Mouse (Mus musculus) embryonic stem cell, embryonic (primary cell): ENCODE results near the gene Npw.

Experiments used
- CTCF ChIA-PET, 4 experiments: fragments of 300-600 bp in 2 of 4; fragments of 350-600 bp in 2 of 4; sonication (Branson Sonifier 250); formaldehyde crosslinking; loops; one replicate each; lab custom pipeline; 2022; ENCODE audit warnings: inconsistent platforms in 2 of 4; lab: Charles Lee
- POLR2A ChIA-PET, 4 experiments: fragments of 300-600 bp in 2 of 4; fragments of 350-600 bp in 2 of 4; sonication (Branson Sonifier 250); formaldehyde crosslinking; loops; one replicate each; lab custom pipeline; 2022; ENCODE audit warnings: antibody characterized with exemption in 4 of 4, inconsistent platforms in 1 of 4; lab: Charles Lee

The Npw gene

DNA sequence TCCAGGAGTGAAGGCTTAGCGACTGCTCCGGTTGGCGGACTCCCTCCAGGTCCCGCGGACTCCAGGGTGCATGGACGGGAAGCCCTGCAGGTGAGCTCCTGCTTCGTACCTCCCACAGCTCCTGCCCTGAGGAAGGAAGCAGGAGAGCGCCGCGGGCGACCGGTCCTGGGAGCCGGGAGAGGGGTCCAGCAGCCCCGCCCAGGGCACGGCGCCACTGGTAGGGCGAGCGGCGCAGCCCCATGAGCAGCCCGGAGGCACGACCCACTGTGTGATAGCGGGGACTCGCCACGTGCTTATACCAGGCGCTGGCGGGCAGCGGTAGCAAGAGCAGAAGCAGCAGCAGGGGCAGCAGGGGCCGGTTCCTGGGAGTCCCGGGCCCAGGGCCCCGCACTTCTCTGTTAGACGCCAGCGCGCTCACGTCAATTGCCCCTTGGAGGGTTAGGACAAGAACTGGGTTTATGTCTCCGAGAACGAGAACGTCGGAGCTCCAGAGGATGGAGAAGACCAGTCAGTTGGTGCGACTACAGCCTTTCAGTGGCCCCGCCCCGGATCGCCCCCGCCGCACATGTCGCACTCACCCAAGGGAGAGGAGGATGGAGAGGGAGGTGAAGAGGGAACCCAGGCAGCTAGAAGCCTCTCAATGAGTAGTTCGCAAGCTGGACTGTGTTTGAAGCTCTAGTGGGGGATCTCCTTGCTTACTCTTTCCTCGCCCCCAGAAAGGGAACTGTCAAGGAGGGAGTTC, at the start of gene Npw:
Npw (minus strand) TSS at position 441 of the 742 bp plus-strand sequence.
- ChIA-PET POLR2A (interaction anchor here (0.6 to 3.9 kb wide), 35 partner anchors 9 to 244 kb away, joined by 3 to 41 read pairs (median 6); partner anchors contain the start of genes Nthl1 (in 3 of the 4), Traf7 (in 3 of the 4), Tsc2 (in 3 of the 4) and Zfp598 (in 3 of the 4)), CTCF (interaction anchor here in 3 of 4 experiments (0.6 to 3.8 kb wide), 7 partner anchors 8 to 64 kb away, joined by 3 to 21 read pairs (median 3); partner anchors contain the start of genes Slc9a3r2 (in 1 of the 3), Tbl3 (in 1 of the 3) and Zfp598 (in 1 of the 3))

DNA sequence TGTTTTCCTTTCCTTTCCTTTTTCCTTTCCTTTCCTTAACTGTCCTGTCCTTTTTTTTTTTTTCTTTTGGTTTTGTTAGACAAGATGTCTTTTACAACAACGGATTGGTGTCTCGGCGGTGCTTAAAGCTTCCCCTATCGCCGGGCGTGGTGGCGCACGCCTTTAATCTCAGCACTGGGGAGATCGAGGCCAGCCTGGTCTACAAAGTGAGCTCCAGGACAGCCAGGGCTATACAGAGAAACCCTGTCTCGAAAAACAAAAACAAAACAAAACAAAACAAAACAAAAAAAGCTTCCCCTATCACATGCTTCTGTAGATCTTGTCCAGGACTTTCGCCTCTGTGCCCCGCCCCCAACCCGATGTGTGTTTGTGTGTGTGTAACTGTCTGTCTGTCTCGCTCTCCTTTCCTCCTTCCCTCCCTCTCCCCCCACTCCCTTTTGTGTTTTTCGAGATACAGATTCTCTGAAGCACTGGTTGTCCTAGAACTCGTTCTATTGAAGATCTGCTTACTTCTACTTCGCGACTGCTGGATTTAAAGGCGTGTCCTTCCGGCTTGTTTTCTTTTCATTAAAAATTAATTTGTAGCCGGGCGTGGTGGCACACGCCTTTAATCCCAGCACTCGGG, 49.7 kb upstream of the Npw start:
- POLR2A ChIA-PET: interaction anchor here (0.6 to 9.6 kb wide), 58 partner anchors 9 to 538 kb away, joined by 3 to 144 read pairs (median 5); partner anchors contain the start of genes Rnf151 (in 4 of the 4), Rps2 (in 4 of the 4), Ndufb10 (in 3 of the 4) and Syngr3 (in 3 of the 4)
- CTCF ChIA-PET: interaction anchor here in 3 of 4 experiments (0.6 to 1.7 kb wide), 11 partner anchors 9 to 246 kb away, joined by 3 to 6 read pairs (median 3); partner anchors contain the start of genes Zfp598 (in 2 of the 3), Mlst8 (in 1 of the 3), Ndufb10 (in 1 of the 3) and Noxo1 (in 1 of the 3)

DNA sequence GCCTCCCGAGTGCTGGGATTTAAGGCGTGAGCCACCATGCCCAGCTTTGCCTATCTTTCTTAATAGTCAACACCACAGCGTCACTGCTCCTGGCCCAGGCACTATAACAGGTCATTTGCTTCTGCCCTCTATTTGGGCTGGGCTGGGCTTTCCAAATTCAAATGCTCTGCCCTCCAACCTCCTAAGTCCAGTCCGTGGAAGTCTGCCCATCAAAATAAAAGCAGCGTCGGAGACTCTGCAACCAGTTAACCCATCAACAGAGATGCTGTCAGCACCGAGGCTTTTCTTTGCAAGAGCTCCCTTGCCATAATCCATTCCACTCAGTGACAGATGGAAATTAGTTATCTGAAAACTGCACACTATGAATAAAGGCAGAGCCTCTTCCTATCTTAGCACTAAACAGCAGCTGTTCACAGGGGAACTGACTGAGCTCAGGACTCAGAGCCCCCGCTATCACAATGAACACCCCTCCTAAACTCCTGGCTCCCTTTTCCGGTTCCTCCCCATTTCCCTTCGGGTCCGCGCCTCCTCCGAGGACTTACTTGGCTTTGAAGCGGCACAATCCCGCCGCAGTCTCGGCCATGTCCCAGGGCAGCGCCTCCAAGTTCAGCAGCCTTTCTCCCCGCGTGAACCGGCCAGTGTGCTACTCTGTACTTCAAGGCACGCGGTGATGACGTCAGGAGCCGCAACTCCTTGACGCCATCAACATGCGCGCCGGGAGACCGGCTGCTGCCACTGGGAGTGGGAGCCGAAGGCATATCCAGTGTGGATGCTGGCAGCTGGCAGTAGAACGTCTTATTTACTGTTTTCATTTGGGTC, 48.9 kb upstream of the Npw start, which contains the start of gene Tbl3:
Tbl3 (minus strand) TSS at position 679 of the 819 bp plus-strand sequence.
- ChIA-PET POLR2A (interaction anchor here (0.6 to 9.6 kb wide), 57 partner anchors 9 to 292 kb away, joined by 3 to 144 read pairs (median 5); partner anchors contain the start of genes Rnf151 (in 4 of the 4), Rps2 (in 4 of the 4), Ndufb10 (in 3 of the 4) and Syngr3 (in 3 of the 4)), CTCF (interaction anchor here in 2 of 4 experiments (0.7 to 1.7 kb wide), 10 partner anchors 9 to 228 kb away, joined by 3 to 6 read pairs (median 3); partner anchors contain the start of genes Zfp598 (in 2 of the 2), Mlst8 (in 1 of the 2), Ndufb10 (in 1 of the 2) and Noxo1 (in 1 of the 2))

DNA sequence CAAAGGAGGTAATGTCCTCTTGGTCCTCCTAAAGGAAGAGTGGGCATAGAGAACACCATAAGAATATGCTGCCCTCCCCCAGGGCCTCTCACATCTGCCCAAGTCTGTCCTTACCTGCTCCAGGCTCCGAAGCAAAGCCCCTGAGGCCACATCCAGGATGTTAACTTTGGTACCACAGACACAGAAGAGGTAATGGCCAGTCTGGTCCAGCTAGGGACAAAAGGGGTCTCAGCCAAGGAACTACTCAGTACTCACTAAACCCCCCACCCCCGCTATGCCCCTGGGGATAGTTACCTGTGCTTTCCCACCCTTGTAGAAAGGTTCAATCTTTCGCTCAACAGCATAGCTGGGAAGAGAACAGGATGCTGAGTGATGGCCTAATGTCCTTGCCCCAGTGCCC, 47.6 kb upstream of the Npw start:
- CTCF ChIA-PET: no interaction called here
- POLR2A ChIA-PET: interaction anchor here in 3 of 4 experiments (0.9 to 9.6 kb wide), 9 partner anchors 7 to 178 kb away, joined by 3 to 144 read pairs (median 4); partner anchors contain the start of genes Nthl1 (in 1 of the 3), Rnf151 (in 1 of the 3), Rps2 (in 1 of the 3) and Syngr3 (in 1 of the 3)

DNA sequence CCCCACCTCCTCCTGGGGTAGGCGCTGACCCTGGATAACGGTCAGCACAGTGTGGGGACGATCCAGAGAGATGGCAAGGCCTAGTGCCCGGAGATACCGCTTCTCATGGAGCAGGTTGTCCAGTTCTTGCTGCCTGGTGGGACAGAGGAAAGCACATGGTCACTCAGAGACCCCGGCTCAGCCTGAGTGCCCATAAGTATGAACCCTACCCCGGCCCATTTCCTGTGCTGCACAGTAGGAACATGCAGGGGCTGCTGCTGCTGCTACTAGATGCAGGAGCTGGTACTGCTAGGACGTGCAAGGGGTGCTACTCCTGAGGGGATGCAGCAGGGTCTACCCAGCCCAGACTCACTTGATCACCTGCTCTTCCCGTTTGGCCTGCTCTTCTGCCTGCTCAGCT, 43.0 kb upstream of the Npw start:
- ChIA-PET POLR2A (interaction anchor here in 3 of 4 experiments (1.5 to 9.6 kb wide), 5 partner anchors 16 to 173 kb away, joined by 4 to 144 read pairs (median 7); partner anchors contain the start of genes Rnf151 (in 2 of the 3), Rps2 (in 2 of the 3) and Traf7 (in 2 of the 3)), CTCF (no interaction called here)

DNA sequence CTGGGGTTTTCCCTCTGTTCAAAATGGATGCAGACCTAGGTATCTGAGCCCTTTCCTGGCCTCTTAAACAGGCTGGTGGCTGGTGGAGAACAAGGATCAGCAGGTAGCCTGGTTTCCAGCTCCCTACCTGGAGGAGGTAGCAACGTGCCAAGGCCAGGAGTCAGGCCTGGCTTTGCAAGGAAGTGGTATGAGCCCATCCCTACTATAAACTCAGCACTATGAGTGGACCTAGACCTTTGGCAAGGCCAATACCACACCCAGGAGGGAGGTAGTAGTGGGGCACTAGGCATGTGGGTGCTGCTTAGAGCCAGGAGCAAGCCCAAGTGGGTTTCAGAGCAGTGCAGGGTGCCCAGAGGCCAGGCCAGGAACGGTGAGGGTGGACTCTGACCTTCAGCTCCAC, 41.2 kb upstream of the Npw start:
- ChIA-PET CTCF (no interaction called here), POLR2A (interaction anchor here in 2 of 4 experiments (1.0 to 9.6 kb wide), 7 partner anchors 7 to 171 kb away, joined by 3 to 144 read pairs (median 6); partner anchors contain the start of genes Rnf151 (in 1 of the 2), Rps2 (in 1 of the 2), Tbl3 (in 1 of the 2) and Traf7 (in 1 of the 2))

DNA sequence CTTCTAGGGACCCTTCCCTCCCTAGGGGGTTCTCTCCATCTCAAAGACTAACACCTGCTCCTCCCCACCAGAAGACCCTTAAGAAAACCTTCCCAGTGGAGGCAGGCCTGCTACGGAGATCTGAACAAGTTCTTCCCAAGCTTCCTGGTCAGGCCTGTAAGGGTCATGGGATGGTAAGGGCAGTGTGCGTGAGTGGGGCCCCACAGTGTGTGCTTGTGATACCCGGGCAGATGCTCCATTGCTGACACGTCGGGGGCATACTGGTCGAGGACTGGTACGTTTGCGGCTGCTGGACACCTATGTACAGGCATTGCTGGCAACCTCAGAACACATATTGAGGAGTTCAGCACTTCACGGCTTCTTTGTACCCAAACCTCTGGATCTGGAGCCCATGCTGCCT, 40.5 kb upstream of the Npw start:
- ChIA-PET POLR2A (interaction anchor here (0.6 to 3.5 kb wide), 25 partner anchors 8 to 219 kb away, joined by 3 to 20 read pairs (median 4); partner anchors contain the start of genes Tbl3 (in 3 of the 4), Traf7 (in 2 of the 4), Mlst8 (in 1 of the 4) and Ndufb10 (in 1 of the 4)), CTCF (interaction anchor here in 3 of 4 experiments (0.6 to 1.6 kb wide), 4 partner anchors 9 to 94 kb away, joined by 3 to 5 read pairs (median 3); no protein-coding TSS in a partner anchor)

DNA sequence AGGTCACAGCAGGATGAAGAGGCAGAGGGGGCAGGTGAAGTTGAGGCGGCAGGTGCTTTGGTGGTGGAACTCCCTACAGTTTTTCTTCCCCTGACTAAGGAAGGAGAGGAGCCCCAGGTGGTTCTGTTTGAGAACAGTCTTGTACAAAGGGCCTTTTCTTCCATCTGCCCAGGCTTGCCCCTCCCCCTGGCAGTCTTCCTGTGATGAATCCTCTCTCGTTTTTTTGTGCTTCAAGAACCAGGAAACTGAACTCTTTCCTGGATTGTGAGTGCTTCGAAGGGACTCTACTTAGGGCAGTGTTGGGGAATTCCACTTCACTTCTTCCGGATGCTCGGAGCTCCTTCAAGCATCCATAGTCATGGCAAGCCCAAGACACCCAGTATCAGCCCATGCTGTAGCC, 39.7 kb upstream of the Npw start:
- CTCF ChIA-PET: interaction anchor here in 2 of 4 experiments (0.9 to 1.6 kb wide), 3 partner anchors 10 to 22 kb away, joined by 3 to 5 read pairs (median 3); no protein-coding TSS in a partner anchor
- POLR2A ChIA-PET: interaction anchor here (0.6 to 3.5 kb wide), 28 partner anchors 8 to 219 kb away, joined by 3 to 20 read pairs (median 4); partner anchors contain the start of genes Tbl3 (in 4 of the 4), Traf7 (in 2 of the 4), Zfp598 (in 2 of the 4) and Mlst8 (in 1 of the 4)

DNA sequence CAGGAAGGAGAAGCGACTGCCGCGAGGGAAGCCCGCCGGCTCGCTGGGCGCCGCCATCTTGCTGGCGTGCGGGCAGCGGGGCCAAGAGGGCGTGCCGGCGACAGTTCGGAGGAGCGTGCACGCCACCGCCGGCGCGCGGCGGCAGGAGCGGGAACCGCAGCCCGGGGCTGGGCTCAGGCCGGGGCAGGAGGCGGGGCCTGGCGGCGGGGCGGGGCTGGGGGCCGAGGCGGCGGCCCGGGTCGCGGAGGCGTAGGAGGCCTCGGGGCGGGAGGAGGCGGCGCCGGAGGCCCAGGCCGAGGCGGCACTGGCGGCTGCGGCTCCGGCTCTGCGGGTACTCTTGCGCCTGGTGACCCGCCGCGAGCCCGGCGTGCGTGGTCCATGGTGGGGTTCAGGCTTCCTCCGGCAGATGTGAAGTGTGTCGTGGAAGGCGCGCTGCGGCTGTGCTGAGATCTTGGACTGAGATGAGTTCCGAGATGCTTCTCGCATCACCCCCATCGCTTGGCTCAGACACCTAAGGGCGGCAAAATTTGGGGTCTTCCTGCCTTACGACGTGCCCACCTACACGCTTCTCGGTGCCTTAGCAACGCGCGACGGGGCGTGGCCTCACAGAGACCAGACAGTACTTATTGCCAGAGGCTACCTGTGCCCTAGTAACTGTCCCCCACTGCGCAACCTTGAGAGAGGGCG, 37.9 kb upstream of the Npw start, which contains the start of the genes Gfer and Noxo1:
Gfer (minus strand) TSS at position 146 of the 687 bp plus-strand sequence.
Noxo1 (plus strand) TSS at position 224 of the 687 bp plus-strand sequence.
- CTCF ChIA-PET: interaction anchor here in 1 of 4 experiments (0.6 to 1.1 kb wide), 2 partner anchors 12 to 15 kb away, joined by 3 read pairs; no protein-coding TSS in a partner anchor
- POLR2A ChIA-PET: interaction anchor here (0.5 to 3.5 kb wide), 23 partner anchors 10 to 246 kb away, joined by 3 to 20 read pairs (median 3); partner anchors contain the start of genes Tbl3 (in 3 of the 4), Eme2 (in 1 of the 4), Mapk8ip3 (in 1 of the 4) and Mrps34 (in 1 of the 4)

DNA sequence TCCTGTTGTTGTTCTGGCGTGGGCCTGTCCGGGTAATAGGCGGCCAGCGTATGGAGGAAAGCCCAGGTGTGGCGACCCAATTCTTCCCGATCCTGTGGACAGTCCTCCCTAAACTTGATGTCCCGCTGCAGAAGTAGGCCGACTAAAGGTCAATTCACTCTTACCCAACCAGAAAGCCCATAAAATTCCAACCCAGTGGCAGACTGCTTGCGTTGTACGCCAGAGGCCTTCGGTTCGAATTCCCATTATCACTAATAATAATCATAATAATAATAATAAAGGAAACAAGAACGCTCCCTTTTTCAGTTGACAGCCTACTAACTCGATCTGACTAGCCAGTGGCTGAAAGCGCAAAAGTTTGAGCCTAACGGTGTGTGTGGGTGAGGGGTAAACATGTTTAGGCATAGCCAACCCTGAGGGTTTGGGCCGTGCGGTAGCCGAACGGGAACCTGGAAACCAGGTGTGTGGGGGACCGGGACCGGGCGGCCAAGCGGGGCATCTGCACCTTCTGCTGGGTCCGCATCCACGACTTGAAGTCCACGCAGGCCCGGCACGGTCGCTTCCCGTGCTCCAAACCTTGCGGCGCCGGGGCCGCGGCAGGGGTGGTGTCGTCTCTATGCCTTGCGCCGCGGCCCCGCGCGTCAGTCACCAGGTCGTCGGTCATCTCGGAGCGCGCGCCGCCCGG, 37.2 kb upstream of the Npw start:
- CTCF ChIA-PET: interaction anchor here in 1 of 4 experiments (1.4 kb wide), 1 partner anchor 19 kb away, joined by 4 read pairs; no protein-coding TSS in a partner anchor
- POLR2A ChIA-PET: interaction anchor here in 2 of 4 experiments (0.7 to 1.9 kb wide), 18 partner anchors 9 to 217 kb away, joined by 3 to 9 read pairs (median 5); partner anchors contain the start of genes Traf7 (in 2 of the 2), Mlst8 (in 1 of the 2), Pkd1 (in 1 of the 2) and Rnf151 (in 1 of the 2)

DNA sequence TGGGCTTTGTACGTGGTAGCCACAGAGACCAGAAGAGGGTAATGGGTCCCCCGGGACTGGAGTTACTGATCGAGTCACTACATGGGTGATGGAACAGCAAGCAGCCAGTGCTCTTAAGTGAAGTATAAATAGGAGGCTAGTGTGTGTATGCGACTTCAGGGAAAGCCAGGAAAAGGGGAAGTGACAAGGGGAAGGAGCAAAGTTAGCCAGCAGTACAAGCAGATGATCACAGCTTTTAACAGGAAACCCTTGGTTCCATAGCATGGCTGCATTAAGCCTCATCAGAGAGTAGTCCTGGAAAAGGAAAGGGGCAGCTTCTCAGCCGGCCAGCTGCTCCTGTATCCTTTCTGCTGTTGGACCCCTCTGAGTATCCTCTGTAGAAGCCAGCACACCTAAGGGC, 34.1 kb upstream of the Npw start:
- POLR2A ChIA-PET: interaction anchor here in 3 of 4 experiments (1.0 to 5.4 kb wide), 14 partner anchors 14 to 165 kb away, joined by 3 to 50 read pairs (median 6); partner anchors contain the start of genes Traf7 (in 2 of the 3), Msrb1 (in 1 of the 3), Pkd1 (in 1 of the 3) and Rnf151 (in 1 of the 3)
- CTCF ChIA-PET: interaction anchor here in 1 of 4 experiments (0.5 kb wide), 1 partner anchor 25 kb away, joined by 3 read pairs; no protein-coding TSS in a partner anchor

DNA sequence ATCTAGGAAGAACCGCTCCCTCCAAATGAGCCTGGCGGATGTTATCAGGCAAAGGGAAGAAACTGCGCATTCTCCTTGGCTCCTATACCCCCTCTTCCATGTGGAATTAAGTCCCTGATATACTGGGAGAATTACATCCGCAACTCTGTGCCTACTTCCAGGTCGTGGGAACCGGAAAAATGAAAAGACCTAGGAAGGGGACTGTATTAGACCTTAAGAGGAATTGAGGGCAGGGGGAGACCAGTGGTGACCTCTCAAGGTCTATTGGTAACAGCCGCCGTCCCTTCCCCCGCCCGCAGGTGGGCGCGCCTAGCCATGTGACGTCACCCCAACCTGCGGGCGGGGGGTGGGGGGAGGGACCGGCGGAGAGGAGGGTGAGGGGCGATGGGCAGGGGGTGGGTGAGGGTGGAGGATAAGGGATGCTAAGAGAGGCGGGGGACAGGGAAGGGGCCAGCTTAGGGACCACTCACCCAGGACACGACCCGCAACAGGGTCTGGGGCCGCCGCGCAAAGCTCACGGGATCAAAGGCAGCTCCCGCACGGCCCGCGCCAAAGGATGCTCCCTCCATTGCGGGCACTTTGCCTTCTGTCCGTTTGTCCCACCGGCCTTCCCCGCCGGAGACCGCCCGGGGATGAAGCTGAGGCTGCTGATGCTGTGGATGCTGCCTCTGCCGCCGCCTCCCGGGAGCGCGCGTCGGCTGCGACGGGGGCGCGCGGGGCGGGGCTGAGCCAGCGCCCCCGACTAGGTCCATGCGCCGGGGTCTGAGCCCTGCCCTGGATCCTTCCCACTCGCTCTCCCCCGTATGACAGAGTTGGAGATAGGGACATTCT, 31.2 kb upstream of the Npw start, which contains the start of gene Syngr3:
Syngr3 (minus strand) TSS at position 705 of the 831 bp plus-strand sequence.
- ChIA-PET POLR2A (interaction anchor here (0.8 to 5.4 kb wide), 36 partner anchors 8 to 234 kb away, joined by 3 to 50 read pairs (median 5); partner anchors contain the start of genes Traf7 (in 4 of the 4), Tbl3 (in 3 of the 4), Rnf151 (in 2 of the 4) and Rps2 (in 2 of the 4)), CTCF (interaction anchor here in 2 of 4 experiments (0.5 to 1.0 kb wide), 4 partner anchors 13 to 261 kb away, joined by 3 to 6 read pairs (median 3); no protein-coding TSS in a partner anchor)

DNA sequence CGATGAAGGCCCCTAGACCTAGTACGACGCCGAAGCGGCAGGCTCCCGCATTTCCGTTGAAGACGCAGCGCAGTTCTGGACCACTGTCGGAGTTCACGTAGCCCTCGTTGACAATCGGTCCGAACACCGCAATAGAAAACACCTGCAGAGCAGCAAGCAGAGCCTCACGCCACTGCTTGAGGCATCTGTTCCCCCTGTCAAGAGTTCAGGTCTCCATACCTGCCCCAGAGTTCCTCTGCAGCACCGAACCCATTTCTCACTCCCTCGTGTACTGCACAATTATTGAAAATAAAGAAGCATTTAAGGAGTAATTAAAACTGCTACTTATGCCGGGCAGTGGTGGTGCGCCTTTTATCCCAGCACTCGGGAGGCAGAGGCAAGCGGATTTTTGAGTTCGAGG, 29.3 kb upstream of the Npw start:
- POLR2A ChIA-PET: interaction anchor here in 3 of 4 experiments (0.6 to 4.1 kb wide), 15 partner anchors 10 to 1233 kb away, joined by 3 to 23 read pairs (median 4); partner anchors contain the start of genes Zfp598 (in 2 of the 3), Ccnf (in 1 of the 3), Ndufb10 (in 1 of the 3) and Nthl1 (in 1 of the 3)
- CTCF ChIA-PET: interaction anchor here in 2 of 4 experiments (0.6 to 2.1 kb wide), 3 partner anchors 11 to 1132 kb away, joined by 4 to 12 read pairs (median 5); no protein-coding TSS in a partner anchor
